Mouse (Mus musculus): Measurements from ENCODE around the gene Kcnc1. TPM values are rescaled to one million over a fixed set of nuclear protein-coding genes. Genes with fewer than 3 reads are reported as not detected.
A peak's percentile ranks its signal among the peaks of the same experiment; 100 is the strongest.

The Kcnc1 gene
- total RNA-seq, 2 experiments from 2014 or later: 40.2 to 43.2 TPM

DNA sequence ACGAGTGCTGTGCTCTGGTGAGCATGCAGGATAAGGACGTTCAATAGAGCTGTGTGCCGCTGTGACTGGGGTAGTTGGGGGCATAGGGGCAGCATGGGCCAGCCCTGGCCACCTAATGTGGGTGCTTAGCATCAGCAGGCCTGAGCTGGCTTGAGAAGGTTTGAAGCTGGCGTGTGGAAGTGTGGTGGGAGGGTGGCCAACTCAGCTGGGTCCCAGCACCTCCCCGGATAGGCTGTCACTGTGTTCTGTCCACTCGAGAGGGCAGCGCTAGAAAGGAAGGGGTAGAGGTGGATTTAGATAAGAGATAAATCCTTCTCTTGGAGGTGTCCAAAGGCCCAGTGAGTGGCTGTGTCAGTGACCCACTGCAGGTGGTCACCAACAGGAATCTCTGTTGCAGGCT lies 21.2 kb downstream of the Kcnc1 start:
- DNase-seq: no peak
- intact Hi-C loops (cut with DNase I): no loop called here

DNA sequence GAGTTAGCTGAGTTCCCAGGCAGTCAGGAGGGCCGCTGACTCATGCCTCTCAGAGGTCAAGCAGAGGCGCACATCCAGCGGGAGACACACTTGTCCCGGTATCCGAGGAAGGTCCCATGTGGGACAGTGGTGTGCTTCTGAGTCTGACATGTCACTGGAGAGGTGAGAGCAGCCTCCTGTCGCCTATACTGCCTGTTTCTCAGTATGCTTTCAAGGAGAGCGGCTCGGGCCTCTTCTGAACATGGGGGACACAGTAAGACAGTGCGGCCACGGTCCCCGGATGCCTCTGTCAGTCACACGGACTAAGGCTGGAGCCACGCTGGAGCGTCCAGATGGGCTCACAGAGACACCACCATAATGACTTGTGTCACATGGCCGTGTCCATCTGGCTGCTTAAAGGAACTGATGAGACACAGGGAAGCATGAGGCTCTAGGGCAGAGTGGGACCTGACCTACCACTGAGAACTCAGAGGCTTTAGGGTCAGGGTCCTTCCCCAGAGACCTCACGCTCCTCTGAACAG lies 21.9 kb downstream of the Kcnc1 start:
- intact Hi-C loops (cut with DNase I): no loop called here
- peak; percentile 56 for DNase-seq

DNA sequence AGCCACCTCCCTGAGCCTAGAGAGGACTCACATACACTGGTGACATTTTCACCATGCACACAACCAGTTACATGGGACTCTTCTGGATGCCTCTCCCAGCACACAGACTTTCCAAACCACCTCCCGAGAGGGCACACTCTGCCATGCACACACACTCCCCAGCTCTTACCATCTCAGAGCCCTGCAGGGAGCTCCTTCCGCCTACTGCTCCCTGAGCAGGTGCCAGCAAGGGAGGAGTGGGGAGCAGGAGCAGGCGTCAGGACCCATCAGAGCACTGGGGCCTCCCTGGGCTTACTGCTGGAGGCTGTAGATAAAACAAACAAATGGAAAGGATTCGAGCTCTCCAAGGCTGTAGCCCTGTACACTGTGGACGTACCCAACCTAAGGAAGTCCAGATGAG lies 25.2 kb downstream of the Kcnc1 start:
- intact Hi-C loops (cut with DNase I): no loop called here
- no peak for DNase-seq

DNA sequence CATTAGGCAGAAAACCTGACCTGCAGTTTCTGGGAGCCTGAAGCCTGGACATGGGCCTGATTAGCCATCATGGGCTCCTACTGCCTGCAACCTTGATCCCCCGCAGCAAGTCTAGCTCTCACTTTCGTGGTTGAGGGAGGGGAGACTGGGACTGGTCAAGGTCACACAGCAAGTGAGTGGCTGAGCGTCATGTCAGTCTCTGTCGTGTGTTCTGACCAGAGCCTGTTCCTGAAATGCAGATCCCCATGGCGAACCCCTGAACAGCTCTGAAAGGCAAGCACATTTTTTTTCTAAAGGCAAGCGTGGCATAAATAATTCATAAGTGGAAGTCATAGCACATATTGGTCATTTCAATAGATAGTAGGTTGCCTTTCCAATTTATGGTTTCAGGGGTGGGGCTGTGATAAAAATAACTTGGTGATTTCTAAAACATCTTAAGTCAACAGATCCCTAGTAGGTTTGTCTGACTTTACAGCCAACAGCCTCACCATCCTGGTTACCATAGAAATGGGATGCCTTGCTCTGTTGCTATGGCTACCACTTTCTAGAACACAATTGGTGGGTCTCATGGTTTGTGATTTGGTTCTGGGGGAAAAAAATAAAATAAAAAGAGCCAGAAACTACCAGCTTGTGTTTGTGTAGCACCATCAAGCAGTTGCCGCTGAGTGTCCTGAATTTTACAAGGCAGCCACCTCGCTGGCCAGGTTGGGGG lies 25.9 kb downstream of the Kcnc1 start:
- no peak for DNase-seq
- intact Hi-C loops (cut with DNase I): no loop called here

DNA sequence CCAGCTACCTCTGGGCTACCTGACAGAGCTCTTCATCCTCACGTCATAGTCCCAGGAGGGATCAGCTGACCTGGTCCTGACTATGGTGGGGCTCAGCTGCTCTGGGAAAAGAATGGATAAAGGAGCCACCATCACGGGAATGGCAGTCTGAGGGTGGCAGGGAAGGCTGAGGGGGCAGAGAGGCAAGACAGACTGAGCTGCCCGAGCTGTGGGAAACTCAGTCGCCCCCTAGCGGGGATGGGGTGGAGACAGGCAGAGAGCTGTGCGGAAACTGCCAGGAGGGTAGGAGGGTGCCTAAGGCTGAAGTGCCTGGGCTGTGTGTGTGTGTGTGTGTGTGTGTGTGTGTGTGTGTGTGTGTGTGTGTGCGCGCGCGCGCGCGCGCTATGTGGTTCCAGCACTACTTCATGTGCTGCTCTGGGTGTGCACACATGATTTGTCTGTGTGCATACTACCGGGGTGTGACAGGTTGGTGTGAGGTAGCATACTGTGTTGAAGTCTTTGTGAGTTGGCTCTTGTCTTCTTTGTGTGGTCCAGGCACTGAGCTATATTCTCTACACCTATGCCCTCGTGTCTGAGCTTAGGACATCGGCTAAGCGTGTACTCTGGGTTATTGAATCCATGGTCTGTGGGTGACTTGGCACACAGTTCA lies 26.6 kb downstream of the Kcnc1 start:
- intact Hi-C loops (cut with DNase I): no loop called here
- peak; percentile 77 for DNase-seq

DNA sequence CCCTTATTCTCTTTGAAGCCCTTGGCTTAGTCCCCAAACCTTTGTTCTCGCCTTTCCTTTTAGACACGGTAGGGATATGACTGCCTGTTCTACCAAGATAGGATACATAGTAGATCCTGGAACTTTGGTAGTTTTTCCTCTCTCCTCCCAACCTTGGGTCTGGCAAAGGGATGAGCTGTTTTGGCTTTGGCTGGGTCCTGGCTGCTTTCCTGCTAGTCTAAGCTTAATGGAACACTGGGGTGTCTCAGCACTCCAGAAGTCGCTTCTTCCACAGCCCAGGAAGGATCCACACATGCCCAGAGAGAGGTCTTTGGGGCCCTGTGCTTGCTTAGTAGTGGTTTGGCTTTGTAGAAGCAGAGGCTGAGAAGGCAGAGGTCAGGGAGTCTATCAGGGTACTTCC lies 27.7 kb downstream of the Kcnc1 start:
- intact Hi-C loops (cut with DNase I): no loop called here
- no peak for DNase-seq

DNA sequence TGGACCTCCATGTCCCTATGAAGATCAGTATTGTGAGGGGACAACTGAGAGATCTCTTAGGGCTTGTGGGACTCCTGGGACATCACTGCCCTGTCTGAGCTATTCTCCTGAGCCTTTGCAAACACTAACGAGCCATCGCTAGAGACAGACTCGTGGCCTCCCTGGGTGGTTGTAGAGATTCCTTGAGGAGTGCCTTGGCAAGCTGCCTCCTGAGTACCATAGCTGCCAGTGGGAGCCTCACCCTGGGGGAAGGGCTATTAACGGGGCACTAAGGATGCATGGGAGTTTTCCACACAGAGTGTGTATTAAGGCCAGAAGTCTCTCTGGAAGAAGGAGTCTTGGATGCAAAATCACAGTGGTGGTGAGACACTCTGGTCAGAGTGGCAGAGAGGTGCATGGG lies 28.7 kb downstream of the Kcnc1 start:
- no peak for DNase-seq
- intact Hi-C loops (cut with DNase I): no loop called here

DNA sequence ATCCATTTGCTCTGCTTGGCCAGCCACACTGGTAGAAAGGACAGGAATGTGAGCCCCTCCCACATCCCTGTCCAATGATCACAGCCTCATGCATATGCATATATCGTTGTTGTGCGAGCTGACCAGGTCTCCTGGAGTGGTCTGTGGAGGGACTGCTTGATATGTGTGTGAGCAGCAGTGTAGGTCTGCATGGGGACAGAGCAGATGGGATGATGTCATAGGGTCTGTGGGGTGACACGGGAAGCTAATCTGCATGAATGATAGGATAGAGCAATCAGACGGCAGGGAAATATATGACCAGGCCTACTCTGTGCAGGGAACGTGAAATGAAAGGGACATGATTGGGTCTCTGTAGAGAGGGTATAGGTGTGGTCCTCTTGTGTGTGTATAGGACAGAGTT lies 37.6 kb downstream of the Kcnc1 start:
- intact Hi-C loops (cut with DNase I): no loop called here
- DNase-seq: peak; percentile 35

DNA sequence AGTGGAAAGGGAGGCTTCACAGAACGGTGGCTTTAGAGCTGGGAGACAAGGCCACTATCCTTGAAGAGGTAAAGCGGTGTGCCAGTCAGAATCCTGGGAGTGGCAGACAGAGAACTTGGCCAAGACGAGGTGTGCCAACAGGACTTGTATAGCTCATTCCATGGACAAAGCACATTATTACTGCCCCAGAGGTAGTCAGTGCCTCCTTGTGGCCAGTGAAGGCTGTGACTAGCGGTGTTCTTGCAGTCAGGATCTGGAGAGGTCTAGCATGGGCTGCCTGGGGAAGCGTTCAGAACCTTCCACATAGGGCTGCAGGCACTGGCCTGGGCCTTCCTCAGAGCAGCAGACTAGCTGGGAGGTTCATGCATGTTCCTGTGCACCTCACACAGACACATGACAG lies 39.5 kb downstream of the Kcnc1 start:
- intact Hi-C loops (cut with DNase I): no loop called here
- no peak for DNase-seq

DNA sequence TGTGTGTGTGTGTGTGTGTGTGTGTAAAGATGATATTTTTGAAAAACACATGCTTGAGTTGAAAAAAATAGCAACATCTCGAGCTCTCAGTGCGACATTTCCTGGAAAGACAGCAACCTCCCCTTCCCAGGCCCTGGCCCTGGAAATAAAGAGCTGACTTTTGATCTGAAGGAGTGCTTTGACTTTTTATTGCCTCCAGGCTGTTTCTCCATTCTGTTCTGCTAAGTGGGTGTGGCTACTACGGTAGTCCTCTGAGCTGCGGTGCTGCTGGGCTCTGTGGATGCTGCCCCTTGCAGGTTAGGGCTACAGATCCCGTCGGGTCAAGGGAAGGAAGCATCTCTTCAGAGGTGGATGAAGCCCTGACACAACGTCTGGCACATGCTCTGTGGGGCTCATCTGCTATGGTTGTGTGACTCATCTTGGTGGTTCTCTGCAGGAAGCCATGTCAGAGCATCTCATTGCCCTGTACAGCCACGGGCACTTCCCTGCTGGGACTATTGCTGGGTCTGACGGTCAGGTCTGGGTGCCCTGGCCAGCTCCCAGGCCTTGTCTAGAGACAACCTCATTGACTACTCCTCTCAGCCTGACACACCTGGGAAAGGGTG lies 42.3 kb downstream of the Kcnc1 start:
- intact Hi-C loops (cut with DNase I): no loop called here
- DNase-seq: no peak

DNA sequence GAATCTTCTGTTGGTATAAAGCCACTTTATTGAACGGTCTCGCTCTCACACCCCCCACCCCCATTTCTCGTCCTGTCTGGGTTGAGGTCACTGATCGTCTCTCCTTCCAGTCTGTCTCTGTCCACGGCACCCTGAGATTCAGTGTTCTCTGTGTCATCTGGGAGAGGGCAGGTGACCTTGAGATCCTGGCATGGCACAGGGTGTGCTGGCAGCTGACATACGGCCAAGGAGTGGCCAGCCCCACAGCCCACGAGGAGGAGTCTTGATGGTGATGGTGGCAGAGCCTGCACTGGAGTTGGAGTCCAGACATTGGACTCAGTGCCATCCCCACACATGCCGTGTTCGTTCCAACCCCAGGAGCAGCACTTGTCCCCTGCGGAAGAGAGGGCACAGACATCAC lies 46.9 kb downstream of the Kcnc1 start:
- DNase-seq: no peak
- intact Hi-C loops (cut with DNase I): no loop called here

DNA sequence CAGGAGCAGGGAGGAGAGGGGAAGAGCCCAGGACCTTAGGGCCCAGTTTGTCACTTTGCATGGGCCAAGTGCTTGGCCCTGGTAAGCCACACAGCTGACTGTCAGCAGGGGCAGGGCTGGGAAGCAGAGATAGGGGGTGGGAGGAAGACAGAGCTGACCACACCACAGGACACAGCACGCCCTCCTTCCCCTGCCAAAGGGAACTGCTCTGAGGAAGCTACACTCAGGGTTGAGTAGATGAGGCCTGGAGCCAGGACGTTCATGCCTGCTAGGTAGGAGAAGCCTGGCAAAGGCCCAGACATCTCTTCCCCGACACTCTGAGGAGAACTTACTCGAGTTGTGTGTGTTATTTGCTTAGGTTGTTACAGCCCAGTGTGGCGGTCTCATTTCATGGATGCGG lies 49.6 kb downstream of the Kcnc1 start:
- peak; percentile 73 for DNase-seq
- intact Hi-C loops (cut with DNase I): no loop called here

DNA sequence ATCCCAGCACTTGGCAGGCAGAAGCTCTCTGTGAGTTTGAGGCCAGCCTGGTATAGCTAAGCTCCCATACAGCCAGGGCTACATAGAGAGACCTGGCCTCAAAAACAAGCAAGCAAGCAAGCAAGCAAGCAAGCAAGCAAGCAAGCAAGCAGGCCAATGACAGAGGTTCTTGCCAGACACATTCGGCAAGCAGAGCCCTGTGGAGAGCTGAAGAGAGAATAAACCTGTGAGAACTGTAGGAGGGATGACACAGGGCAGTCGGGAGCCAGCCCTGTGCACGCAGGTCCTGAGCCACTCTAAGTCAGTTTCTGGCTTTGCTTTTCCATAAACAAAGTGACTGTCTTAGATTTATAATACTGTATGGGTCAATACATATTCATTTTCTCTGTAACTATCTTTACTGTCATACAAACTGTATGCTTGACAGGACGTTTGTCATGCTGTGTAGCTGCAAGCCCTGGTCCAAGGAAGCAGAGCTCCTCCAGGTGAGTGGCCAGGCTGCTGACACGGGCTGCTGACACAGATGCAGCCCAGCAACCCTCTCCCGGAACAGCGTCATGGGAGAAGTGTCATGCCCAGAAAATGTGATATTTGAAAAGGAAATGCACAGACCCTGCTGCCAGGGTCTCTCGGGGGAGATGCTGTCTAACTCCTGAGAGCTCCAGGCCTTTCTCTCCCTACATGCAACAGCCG lies 51.3 kb downstream of the Kcnc1 start:
- intact Hi-C loops (cut with DNase I): no loop called here

DNA sequence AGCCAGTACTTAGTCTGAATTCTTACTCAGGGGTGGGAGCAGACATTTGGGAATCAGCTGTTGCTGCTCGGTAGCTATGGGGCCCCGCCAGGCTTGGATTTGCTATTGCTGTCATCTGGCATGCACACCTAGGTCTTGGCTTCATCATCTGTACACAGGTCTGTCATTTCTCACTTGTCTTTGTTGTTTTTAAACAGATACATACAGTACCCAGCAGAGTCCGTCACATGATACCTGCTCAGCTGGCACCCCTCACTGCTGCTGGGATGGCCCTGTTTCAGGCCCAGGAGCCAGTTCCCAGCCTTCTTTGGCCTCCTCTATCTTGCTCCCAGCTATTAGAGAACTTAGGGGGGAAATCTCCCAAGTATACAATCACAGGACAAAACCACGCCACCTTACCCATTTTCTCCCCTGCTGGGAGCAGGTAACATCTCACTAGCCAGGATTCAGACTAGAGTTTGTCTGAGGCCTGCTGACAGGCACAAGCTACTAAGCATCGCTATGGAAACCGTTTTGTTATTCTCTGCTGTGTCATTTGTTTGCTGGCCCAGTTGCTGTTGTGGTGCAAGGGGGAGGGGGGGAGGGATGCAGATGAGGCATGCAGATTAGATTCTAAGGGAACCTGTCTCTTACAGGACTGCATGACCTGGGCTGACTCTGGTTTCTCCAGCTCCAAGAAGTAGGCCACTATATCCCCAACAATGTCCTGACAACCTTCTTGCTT lies 52.8 kb downstream of the Kcnc1 start:
- intact Hi-C loops (cut with DNase I): no loop called here
- no peak for DNase-seq

More for the DNA sequence above, 51.3 kb downstream of the Kcnc1 start:
- no peak for DNase-seq

DNA sequence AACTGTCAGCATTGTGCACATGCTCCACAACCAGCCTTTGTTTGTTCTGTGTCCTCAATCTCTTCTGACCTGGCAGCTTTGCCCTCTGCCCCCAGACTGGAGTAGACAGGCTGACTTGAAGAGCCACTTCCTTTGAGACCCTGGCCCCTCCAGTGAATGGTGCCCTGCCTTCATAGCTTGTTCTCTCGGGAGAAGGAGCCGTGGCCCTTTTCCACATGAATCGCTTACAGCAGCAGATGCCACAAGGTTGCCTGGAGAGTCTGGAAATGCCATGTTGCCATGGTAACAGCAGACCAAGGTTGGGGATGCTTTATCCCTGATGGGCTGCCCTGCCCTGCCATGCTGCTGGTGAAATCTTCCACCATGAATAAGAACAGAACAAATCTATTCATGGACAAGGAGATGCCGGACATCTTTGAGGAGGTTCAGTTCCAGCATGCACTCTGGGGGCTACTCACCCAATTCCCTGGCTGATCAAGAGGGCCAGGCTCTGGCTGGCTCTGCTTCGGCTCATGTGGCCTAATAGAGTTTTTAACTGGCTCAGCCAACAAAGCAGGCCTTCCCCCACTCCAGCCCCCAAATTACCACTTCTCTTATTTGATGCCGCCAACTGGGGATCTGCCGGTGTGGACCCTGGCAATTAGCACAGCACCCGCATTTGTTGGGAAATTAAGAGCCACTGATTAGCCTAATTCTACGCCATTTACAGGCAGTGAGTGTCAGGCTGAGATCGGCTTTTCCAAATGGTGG lies 57.8 kb downstream of the Kcnc1 start:
- peak; percentile 80 for DNase-seq
- intact Hi-C loops (cut with DNase I): no loop called here

DNA sequence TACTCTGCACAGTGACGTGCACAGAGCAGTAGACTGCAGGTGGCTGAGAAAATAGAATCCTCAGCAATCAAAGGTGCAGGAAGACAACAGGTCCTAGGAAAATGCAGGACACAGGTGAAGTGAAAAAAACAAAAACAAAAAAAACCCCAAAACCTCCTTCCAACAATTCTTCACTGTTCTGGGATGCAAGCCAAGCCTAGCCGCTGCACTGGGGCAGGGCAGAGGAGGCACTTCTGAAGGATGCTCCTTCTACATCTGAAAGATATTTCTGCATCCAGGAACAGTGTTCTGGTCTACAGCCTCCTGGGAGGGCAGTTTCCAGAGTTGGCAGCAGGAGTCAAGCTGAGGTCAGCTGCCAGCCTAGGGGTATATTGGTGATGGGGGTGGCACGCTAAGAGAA lies 61.6 kb downstream of the Kcnc1 start:
- intact Hi-C loops (cut with DNase I): no loop called here
- DNase-seq: no peak

DNA sequence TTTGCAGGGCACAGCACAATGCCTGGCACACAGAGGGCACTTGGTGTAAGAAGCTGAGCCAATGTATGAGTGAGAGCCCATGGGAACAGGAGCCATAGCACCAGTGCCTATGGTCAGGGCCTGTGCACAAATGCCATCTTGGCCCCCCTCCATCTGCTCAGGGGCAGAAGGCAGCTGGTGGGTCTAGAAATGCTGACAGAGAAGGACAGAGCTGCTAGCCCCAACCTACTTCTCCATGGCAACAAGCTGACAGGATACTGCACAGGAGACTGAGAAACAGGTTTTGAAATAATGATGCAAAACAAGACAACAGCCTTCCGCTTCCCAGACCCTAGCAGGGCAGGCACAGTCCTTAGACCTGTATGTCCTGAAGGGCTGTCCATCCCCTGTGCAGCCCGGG lies 62.9 kb downstream of the Kcnc1 start:
- peak; percentile 88 for DNase-seq
- intact Hi-C loops (cut with DNase I): no loop called here

DNA sequence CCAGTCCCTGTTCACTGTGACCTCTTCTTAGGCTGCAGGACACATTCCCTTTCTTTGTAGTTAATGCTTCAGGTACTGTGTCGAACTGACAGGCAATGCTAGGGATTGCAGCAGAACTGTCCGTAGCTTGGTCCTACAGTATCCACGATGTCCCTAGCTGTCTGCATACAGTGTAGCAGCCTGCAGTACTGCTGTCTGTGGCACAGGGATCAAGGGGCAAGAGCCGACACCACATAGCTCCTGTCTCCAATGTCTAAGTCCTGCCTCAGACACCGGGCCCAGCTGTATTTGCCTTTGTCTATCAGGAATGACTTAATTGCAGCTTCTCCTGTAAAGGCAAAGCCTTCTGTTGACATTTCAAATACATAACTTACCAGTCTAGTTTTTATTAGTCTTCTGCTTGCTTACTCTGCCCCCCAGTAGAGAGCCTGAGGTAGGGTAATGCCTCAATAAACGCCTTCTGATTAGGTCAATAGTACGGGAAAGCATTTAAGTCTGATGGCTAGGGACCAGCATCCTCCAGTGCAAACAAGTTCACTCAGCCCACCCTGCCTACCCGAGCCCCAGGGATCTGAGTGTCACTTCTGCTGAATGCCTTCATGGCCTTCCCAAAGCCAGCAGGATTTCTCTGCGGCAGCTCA lies 63.4 kb downstream of the Kcnc1 start:
- DNase-seq: no peak
- intact Hi-C loops (cut with DNase I): no loop called here

DNA sequence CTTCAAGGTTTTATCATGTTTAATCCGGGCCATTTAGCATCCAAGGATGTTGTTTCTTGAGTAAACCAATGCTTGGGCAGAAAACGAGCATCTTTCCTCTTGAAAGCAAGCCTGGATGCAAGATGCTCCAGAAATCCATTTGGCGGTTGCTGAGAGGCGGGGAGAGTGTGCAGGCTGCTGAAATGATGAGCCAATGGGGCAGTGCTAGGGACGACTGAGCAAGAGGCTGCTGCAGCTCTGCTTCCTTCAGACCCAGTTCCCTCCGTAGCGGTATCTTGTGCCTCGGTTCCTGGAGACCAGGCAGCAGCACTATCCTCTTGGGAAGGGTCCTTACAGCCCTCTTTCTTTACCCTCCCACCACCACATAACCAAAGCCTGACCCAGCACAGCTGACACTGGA lies 66.0 kb downstream of the Kcnc1 start:
- intact Hi-C loops (cut with DNase I): no loop called here
- DNase-seq: no peak

DNA sequence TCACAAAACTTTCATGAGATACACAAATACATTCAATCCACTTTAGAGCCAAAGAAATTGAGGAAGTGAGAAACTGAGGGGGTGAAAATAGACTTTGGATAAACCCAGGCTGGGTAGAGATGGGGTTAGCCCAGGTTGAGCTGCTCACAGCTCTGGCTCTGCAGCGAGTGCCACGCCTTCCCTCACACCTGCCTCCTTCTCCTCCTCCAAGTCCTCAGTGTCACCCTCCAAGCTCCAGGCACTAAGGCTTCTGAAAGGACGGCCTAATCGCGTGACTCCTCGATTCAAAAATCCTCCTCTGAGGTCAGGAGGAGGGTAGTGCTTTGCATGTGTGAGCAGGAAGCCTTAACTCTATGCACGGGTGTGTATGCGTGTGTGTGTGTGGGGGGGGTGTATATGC lies 66.8 kb downstream of the Kcnc1 start:
- DNase-seq: no peak
- intact Hi-C loops (cut with DNase I): no loop called here
